Mouse (Mus musculus) cortical plate, adult 2 months (tissue): ENCODE measurements around the gene T2. TPM values are rescaled to one million over a fixed set of nuclear protein-coding genes. Genes with fewer than 3 reads are reported as not detected.
A peak's percentile ranks its signal among the peaks of the same experiment; 100 is the strongest.

ENCODE experiments used
- H3K27ac ChIP-seq: fragments of 200-500 bp; 2 replicates; pipeline ENCODE4 v1.5.1; 2012; ENCODE audit warnings: low read length, control low read depth, inconsistent platforms; ENCODE audit not compliant: insufficient read depth
- H3K4me1 ChIP-seq: fragments of 200-500 bp; 2 replicates; pipeline ENCODE4 v1.6.1; 2011; ENCODE audit warnings: low read length; ENCODE audit not compliant: control insufficient read depth, insufficient read depth
- H3K4me3 ChIP-seq: fragments of 200-500 bp; 2 replicates; pipeline ENCODE4 v1.5.1; 2011; ENCODE audit warnings: mild to moderate bottlenecking, low read length, control low read depth; ENCODE audit not compliant: insufficient read depth
- CTCF ChIP-seq: fragments of 200-500 bp; IDR thresholded peaks from 2 replicates; pipeline ENCODE4 v1.5.1; 2011; ENCODE audit warnings: mild to moderate bottlenecking, control low read depth, low read length; ENCODE audit not compliant: insufficient read depth; ENCODE audit errors: extremely low read depth
- POLR2A ChIP-seq: fragments of 200-500 bp; IDR thresholded peaks from 2 replicates; pipeline ENCODE4 v1.6.1; 2011; ENCODE audit warnings: mild to moderate bottlenecking, low read length, control low read depth; ENCODE audit not compliant: insufficient read depth; ENCODE audit errors: extremely low read depth
- polyA plus RNA-seq: library from polyadenylated mRNA; depleted of rRNA; stranded (reverse); fragments of >200 nt; gene quantifications from 2 replicates; pipeline ENCODE4 v1.2.3, GENCODE M21; 2012

T2 gene
- polyA plus RNA-seq, 1 experiment, result 1.2 TPM

- H3K4me3 ChIP-seq, result peak overlapping the region; percentile 47
- H3K27ac ChIP-seq, result peak overlapping the region; percentile 93
- peaks cover 5% of the 10 kb centered on the region for H3K4me1 ChIP-seq
- TF ChIP-seq CTCF (no peak), POLR2A (0 out of 2 replicates have a peak, but pooled peaks have one; percentile 7)
These were observed 15.1 kb upstream of the T2 start for GRCm38 (mm10) chr17:8340407-8341359.

DNA sequence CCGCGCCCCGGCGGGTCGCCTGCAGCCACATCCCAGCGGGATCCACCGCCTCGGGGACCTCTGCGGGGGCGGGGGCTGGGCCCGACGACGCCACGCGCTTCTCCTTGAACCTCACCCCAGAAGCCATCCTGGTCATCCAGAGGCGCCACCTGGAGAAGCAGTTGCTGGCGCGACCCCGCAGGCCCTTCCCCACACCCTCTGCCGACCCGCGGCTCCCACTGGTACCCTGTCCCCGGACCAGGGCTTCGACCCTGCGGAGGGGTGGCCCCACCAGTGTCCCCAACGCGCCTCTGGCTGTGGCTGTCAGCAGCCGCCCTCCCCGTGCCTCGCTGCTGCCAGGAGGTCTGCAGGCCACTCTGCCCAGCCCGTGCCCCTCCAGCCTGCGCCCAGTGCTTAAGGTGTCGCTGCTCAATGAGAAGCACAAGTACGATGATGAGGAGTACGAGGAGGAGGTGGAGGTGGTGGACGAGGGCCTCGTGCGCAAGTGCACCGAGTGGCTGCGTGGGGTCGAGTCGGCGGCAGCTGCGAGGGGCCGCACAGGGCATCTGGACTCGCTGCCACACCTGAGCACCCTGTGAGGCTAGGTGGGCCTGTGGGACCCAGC is 14.3 kb upstream of the T2 start:
- no peak for TF ChIP-seq CTCF
- TF ChIP-seq POLR2A, result no peak
- H3K27ac ChIP-seq, result peak overlapping the region; percentile 93
- peaks cover 5% of the 10 kb centered on the region for H3K4me1 ChIP-seq
- peak overlapping the region; percentile 47 for H3K4me3 ChIP-seq

GRCm38 (mm10) chr17:8342706-8343105 is 13.1 kb upstream of the T2 start:
- TF ChIP-seq POLR2A (no peak), CTCF (no peak)
- Histone ChIP-seq H3K4me1 (peaks cover 5% of the 10 kb centered on the region), H3K4me3 (peak overlapping the region; percentile 47; the same call in 1 of the 2 replicates), H3K27ac (no peak overlapping the region)

GRCm38 (mm10) chr17:8343416-8343815 is 12.4 kb upstream of the T2 start:
- H3K4me1 ChIP-seq, result peaks cover 5% of the 10 kb centered on the region
- no peak overlapping the region for H3K4me3 ChIP-seq
- no peak overlapping the region for H3K27ac ChIP-seq
- TF ChIP-seq POLR2A (no peak), CTCF (no peak)

- TF ChIP-seq CTCF (no peak), POLR2A (no peak)
These were observed 8.0 kb upstream of the T2 start for GRCm38 (mm10) chr17:8347765-8348285.

DNA sequence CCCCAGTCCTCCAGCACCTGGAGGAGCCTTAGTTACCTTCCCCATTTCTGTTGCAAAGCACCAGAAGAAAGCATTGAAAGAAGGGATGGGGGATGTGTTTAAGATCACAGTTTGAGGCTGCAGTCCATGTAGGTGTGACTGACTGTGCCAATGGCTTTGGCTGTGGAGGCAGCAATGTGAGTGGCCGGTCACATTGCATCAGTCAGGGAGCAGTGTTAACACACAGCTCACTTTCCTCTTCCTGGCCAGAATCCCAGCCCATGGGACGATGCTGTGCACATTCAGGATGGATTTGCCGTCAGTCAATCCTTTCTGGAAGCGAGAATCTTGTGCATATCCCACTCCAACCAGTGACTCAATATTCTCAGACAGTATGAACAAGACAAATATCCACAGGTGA is 6.9 kb upstream of the T2 start:
- TF ChIP-seq CTCF (no peak), POLR2A (no peak)
- Histone ChIP-seq H3K27ac (no peak overlapping the region), H3K4me3 (no peak overlapping the region), H3K4me1 (no peaks in the 10 kb centered on the region; the same call in 1 of the 2 replicates)

More at GRCm38 (mm10) chr17:8347765-8348285, 8.0 kb upstream of the T2 start:
- Histone ChIP-seq H3K4me1 (no peaks in the 10 kb centered on the region; the same call in 1 of the 2 replicates), H3K4me3 (no peak overlapping the region), H3K27ac (no peak overlapping the region)

DNA sequence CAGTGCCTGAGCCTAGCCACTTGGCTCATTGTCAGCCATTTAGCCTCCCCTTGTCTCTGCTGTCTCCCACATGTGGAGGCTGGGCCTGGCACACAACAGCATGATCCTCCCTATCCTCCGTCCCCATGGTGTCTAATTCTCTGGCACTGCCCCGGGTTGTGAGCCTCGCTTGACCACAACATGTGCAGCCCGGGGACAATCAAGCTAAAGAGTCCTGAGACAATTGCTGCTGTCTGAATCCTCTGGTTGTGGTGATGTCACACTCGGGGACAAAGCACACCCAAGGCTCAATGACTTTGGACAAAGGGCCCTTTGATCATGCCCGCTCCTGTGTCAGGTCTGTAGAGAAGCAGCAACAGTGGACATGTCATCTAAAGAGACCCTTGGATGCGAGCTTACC is 4.7 kb upstream of the T2 start:
- TF ChIP-seq CTCF (no peak), POLR2A (no peak)
- Histone ChIP-seq H3K4me3 (no peak overlapping the region), H3K4me1 (no peaks in the 10 kb centered on the region; the same call in 1 of the 2 replicates), H3K27ac (peak overlapping the region; percentile 86)

GRCm38 (mm10) chr17:8357498-8357897 is 1.7 kb downstream of the T2 start:
- TF ChIP-seq POLR2A (no peak), CTCF (no peak)
- Histone ChIP-seq H3K4me3 (no peak overlapping the region), H3K4me1 (no peaks in the 10 kb centered on the region), H3K27ac (no peak overlapping the region)

GRCm38 (mm10) chr17:8360876-8361275 is 5.1 kb downstream of the T2 start:
- no peak overlapping the region for H3K4me3 ChIP-seq
- no peak overlapping the region for H3K27ac ChIP-seq
- TF ChIP-seq POLR2A, result no peak
- TF ChIP-seq CTCF, result no peak
- H3K4me1 ChIP-seq, result no peaks in the 10 kb centered on the region
